In genomic region chr10:60690960-60691359, GRCm38 (mm10) we compare ENCODE assay signal across 14 mouse cellular contexts. TPM values are rescaled to one million over a fixed set of nuclear protein-coding genes. Genes with fewer than 3 reads are reported as not detected.
DNase-seq lines count a peak whose midpoint lies in the region; ATAC-seq lines count a peak whose summit lies in the region.
"Had no signal": no experiment of that assay in that cellular context is flagged by ENCODE, and none has a peak within 500 bp of the region (broad histone marks: within the 10 kb centered on the region; RNA-seq: fewer than 3 reads in every experiment).

No protein-coding gene starts in this region.

- peaks cover 67% of the 10 kb centered on the region for H3K27me3 ChIP-seq in heart, embryonic 10.5 days (ENCODE audit: insufficient read depth, poor library complexity, severe bottlenecking)
- peaks cover 36% of the 10 kb centered on the region for H3K27me3 ChIP-seq in hindbrain, embryonic 14.5 days (ENCODE audit: control insufficient read depth, insufficient read depth, low read length)

- peaks cover 10% of the 10 kb centered on the region for H3K4me1 ChIP-seq in heart, embryonic 10.5 days
- peaks cover 16% of the 10 kb centered on the region for H3K4me1 ChIP-seq in hindbrain, embryonic 14.5 days (replicated peaks; ENCODE audit: control insufficient read depth, insufficient read depth, low read length)

- no peak overlapping the region for H3K27ac ChIP-seq in heart, embryonic 10.5 days
- no peak overlapping the region for H3K27ac ChIP-seq in hindbrain, embryonic 14.5 days
- H3K27ac ChIP-seq: embryonic facial prominence, embryonic 13.5 days; limb, embryonic 12.5 days had no signal

- no peaks in the 10 kb centered on the region for H3K9me3 ChIP-seq in heart, embryonic 10.5 days
- H3K9me3 ChIP-seq in hindbrain, embryonic 14.5 days (ENCODE audit: control insufficient read depth, low read length): no peaks in the 10 kb centered on the region
- H3K9me3 ChIP-seq: embryonic facial prominence, embryonic 13.5 days; limb, embryonic 12.5 days; megakaryocyte, embryonic 14.5 days had no signal

- no peak for ATAC-seq in hindbrain, embryonic 14.5 days (ENCODE audit: low FRiP score)
- ATAC-seq: intestine, postnatal 0 days; Patski had no signal

- H3K36me3 ChIP-seq in heart, embryonic 10.5 days: no peaks in the 10 kb centered on the region
- no peaks in the 10 kb centered on the region for H3K36me3 ChIP-seq in hindbrain, embryonic 14.5 days (replicated peaks; ENCODE audit: control insufficient read depth, insufficient read depth)
- H3K36me3 ChIP-seq: embryonic facial prominence, embryonic 13.5 days; limb, embryonic 12.5 days had no signal

- peak; percentile 36 to 39 for DNase-seq in heart, adult 18-20 months
- no peak for DNase-seq in heart, embryonic 10.5 days (ENCODE audit: low spot score)
- peak; percentile 64 for DNase-seq in testis, postnatal 10 days (ENCODE audit: low spot score)
- DNase-seq in testis, postnatal 14 days (ENCODE audit: low spot score): no peak
- DNase-seq in lung, postnatal 14 days: peak; percentile 34
- DNase-seq in thymus, postnatal 4 days: peak; percentile 78
- DNase-seq in hindbrain, embryonic 14.5 days (ENCODE audit: low spot score): no peak
- no peak for DNase-seq in right cerebral cortex, postnatal 10 days (ENCODE audit: low spot score in 2 of 2)
- DNase-seq: cerebellum, postnatal 14 days had no signal

- no peak overlapping the region for H3K4me3 ChIP-seq in heart, embryonic 10.5 days
- no peak overlapping the region for H3K4me3 ChIP-seq in hindbrain, embryonic 14.5 days (replicated peaks; ENCODE audit: low read length)
- H3K4me3 ChIP-seq: embryonic facial prominence, embryonic 13.5 days; limb, embryonic 12.5 days; megakaryocyte, embryonic 14.5 days had no signal

- no peak overlapping the region for H3K4me2 ChIP-seq in hindbrain, embryonic 14.5 days (replicated peaks)
- H3K4me2 ChIP-seq: embryonic facial prominence, embryonic 13.5 days; limb, embryonic 12.5 days had no signal

- no peak overlapping the region for H3K9ac ChIP-seq in hindbrain, embryonic 14.5 days
- H3K9ac ChIP-seq: embryonic facial prominence, embryonic 13.5 days; limb, embryonic 12.5 days had no signal

- WGBS in heart, embryonic 10.5 days: 37% methylated on average over 6 of the region's 6 CpGs
- 61% methylated on average over 6 of the region's 6 CpGs for WGBS in hindbrain, embryonic 14.5 days

RNA-seq across cellular contexts. Expression of gene Cdh23, which starts 5.3 kb away (rescaled TPM):
- 1 to 10 TPM; 6.0 to 6.1 TPM for total RNA-seq in heart, adult 18-20 months (2021)
- polyA plus RNA-seq in heart, embryonic 10.5 days (2016; fragmentation: Nextera tagmentation; extraction: Ambion mirVana): 0.11 and 0.53 TPM in 2 replicates
- 6.3 and 6.8 TPM in 2 replicates for polyA plus RNA-seq in hindbrain, embryonic 14.5 days (2014; fragmentation: Nextera tagmentation; extraction: Ambion mirVana)

Comparison
In these comparisons a context has a peak if more than half of its experiments do, and no peak if none do; other contexts are left out.
1. DNase-seq: peak in heart, adult 18-20 months (2 of 2), testis, postnatal 10 days (single experiment), lung, postnatal 14 days (single experiment) and thymus, postnatal 4 days (single experiment); none in heart, embryonic 10.5 days (single experiment), testis, postnatal 14 days (single experiment), hindbrain, embryonic 14.5 days (single experiment) and right cerebral cortex, postnatal 10 days (0 of 2).